Mouse (Mus musculus): ENCODE data around the gene Slc38a9. TPM values are rescaled to one million over a fixed set of nuclear protein-coding genes. Genes with fewer than 3 reads are reported as not detected.
A peak's percentile ranks its signal among the peaks of the same experiment; 100 is the strongest.

Gene Slc38a9
- total and polyA plus RNA-seq, 3 experiments: 10.8 to 14.1 TPM; not detected in 1

DNA sequence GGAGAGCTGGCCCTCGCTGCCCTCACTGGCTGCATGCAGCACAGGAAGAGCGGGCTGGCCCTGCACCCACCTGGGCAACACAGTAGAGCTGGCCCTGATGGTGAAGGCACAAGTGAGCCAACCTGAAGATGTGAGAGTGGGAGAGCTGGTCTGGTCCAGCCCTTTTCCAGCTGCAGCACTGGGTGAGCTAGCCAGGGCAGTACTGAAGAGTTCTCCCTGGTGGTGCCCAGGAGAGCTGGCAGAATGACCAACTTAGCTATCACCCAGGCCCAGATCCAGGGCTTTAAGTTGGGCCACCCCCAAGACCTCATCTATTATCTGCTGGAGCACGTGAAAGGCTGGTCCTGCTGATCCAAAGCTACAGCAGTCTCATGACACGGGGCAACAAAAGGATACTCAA is 21.4 kb upstream of the Slc38a9 start:
- no peak overlapping the region for H3K27ac ChIP-seq (ENCODE audit: control insufficient read depth, low read depth, low read length)
- no peak overlapping the region for H3K9ac ChIP-seq (ENCODE audit: control insufficient read depth, low read depth, low read length, poor library complexity, severe bottlenecking)
- H3K36me3 ChIP-seq (ENCODE audit: control insufficient read depth in 1 of 2, insufficient read depth in 2 of 2, low read length in 2 of 2): peaks cover 0 to 33% of the 10 kb centered on the region in 2 experiments; a peak in 2 of 4 replicates
- H3K9me3 ChIP-seq (replicated peaks; ENCODE audit: insufficient read depth, low read length): no peaks in the 10 kb centered on the region
- H3K27me3 ChIP-seq (ENCODE audit: control insufficient read depth in 1 of 2, insufficient read depth in 2 of 2, low read length in 2 of 2): no peaks in the 10 kb centered on the region
- no peak for DNase-seq (ENCODE audit: low read depth, low spot score)
- peaks cover 27 to 44% of the 10 kb centered on the region in 2 experiments for H3K4me1 ChIP-seq (ENCODE audit: control insufficient read depth in 1 of 2, insufficient read depth in 2 of 2, low read length in 2 of 2)
- no peak overlapping the region for H3K4me3 ChIP-seq (ENCODE audit: control insufficient read depth in 1 of 2, insufficient read depth in 1 of 2, low read depth in 2 of 2, low read length in 2 of 2)
- TF ChIP-seq NELFE (IDR thresholded peaks at IDR 0.05; ENCODE audit: low read depth, low read length): no peak
- TF ChIP-seq MXI1 (IDR thresholded peaks at IDR 0.05; ENCODE audit: low read depth, low read length): no peak
- peak; percentile 18; the same call in 1 of the 2 replicates for TF ChIP-seq BHLHE40 (IDR thresholded peaks at IDR 0.05; ENCODE audit: borderline replicate concordance, low read depth, low read length)
- H3K79me2 ChIP-seq (ENCODE audit: control insufficient read depth, insufficient read depth, low read length, poor library complexity): no peaks in the 10 kb centered on the region

DNA sequence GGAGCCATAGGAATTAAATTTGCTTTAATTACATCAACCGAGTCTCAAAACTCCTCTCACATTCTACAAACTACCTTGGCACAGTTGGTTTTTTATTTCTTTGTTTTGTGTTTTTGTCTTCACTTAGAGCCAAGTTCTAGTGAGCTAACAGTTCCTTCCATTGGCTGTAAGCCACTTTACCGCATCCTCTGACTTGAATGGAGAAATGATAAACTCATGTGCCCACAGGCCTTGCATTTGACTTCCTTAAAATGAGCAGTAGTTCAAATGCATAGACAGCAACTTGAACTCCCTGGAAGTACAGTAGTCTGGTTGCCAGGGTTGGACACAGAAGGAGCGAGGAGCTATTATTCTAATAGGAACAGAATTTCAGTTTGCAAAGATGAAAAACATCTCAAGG is 17.7 kb upstream of the Slc38a9 start:
- Histone ChIP-seq H3K36me3 (ENCODE audit: control insufficient read depth in 1 of 2, insufficient read depth in 2 of 2, low read length in 2 of 2) (peaks cover 0 to 46% of the 10 kb centered on the region in 2 experiments; a peak in 2 of 4 replicates), H3K79me2 (ENCODE audit: control insufficient read depth, insufficient read depth, low read length, poor library complexity) (no peaks in the 10 kb centered on the region), H3K4me1 (ENCODE audit: control insufficient read depth in 1 of 2, insufficient read depth in 2 of 2, low read length in 2 of 2) (peaks cover 24 to 53% of the 10 kb centered on the region in 2 experiments), H3K27me3 (ENCODE audit: control insufficient read depth in 1 of 2, insufficient read depth in 2 of 2, low read length in 2 of 2) (no peaks in the 10 kb centered on the region), H3K4me3 (ENCODE audit: control insufficient read depth in 1 of 2, insufficient read depth in 1 of 2, low read depth in 2 of 2, low read length in 2 of 2) (peak overlapping the region in 1 of 2 experiments; percentile 9; a peak in 2 of 4 replicates), H3K9me3 (replicated peaks; ENCODE audit: insufficient read depth, low read length) (no peaks in the 10 kb centered on the region), H3K27ac (ENCODE audit: control insufficient read depth, low read depth, low read length) (peak overlapping the region; percentile 79), H3K9ac (ENCODE audit: control insufficient read depth, low read depth, low read length, poor library complexity, severe bottlenecking) (peak overlapping the region; percentile 33; the same call in 1 of the 2 replicates)
- TF ChIP-seq UBTF (IDR thresholded peaks at IDR 0.05; ENCODE audit: borderline replicate concordance, insufficient read depth, low read depth, low read length) (no peak), NELFE (IDR thresholded peaks at IDR 0.05; ENCODE audit: low read depth, low read length) (peak; percentile 49; the same call in 1 of the 2 replicates), TCF12 (IDR thresholded peaks at IDR 0.05; ENCODE audit: low read depth, low read length) (peak; percentile 60), BHLHE40 (IDR thresholded peaks at IDR 0.05; ENCODE audit: borderline replicate concordance, low read depth, low read length) (peak; percentile 62; the same call in 1 of the 2 replicates), MYC (IDR thresholded peaks at IDR 0.05; ENCODE audit: low read depth, low read length) (peak; percentile 64; the same call in 1 of the 2 replicates), MAX (IDR thresholded peaks at IDR 0.05; ENCODE audit: low read length) (peak; percentile 72), RAD21 (IDR thresholded peaks at IDR 0.05; ENCODE audit: low read depth, low read length) (no peak), CHD1 (IDR thresholded peaks at IDR 0.05; ENCODE audit: low read depth, low read length) (no peak; the same call in 1 of the 2 replicates), HCFC1 (IDR thresholded peaks at IDR 0.05; ENCODE audit: low read depth, low read length) (0 out of 2 replicates have a peak, but pooled peaks have one; percentile 30), ZC3H11A (IDR thresholded peaks at IDR 0.05; ENCODE audit: low read depth, low read length) (0 out of 2 replicates have a peak, but pooled peaks have one; percentile 5), USF1 (IDR thresholded peaks at IDR 0.05; ENCODE audit: low read depth, low read length) (peak; percentile 43; the same call in 1 of the 2 replicates), MYB (IDR thresholded peaks at IDR 0.05; ENCODE audit: low read depth, low read length) (no peak), RCOR1 (IDR thresholded peaks at IDR 0.05; ENCODE audit: low read depth, low read length) (peak; percentile 70; the same call in 1 of the 2 replicates), POLR2AphosphoS2 (IDR thresholded peaks at IDR 0.05; ENCODE audit: low read length) (no peak), KAT2A (conservative IDR thresholded peaks at IDR 0.05; ENCODE audit: low read depth, low read length) (0 out of 2 replicates have a peak, but pooled peaks have one; percentile 39), TAL1 (IDR thresholded peaks at IDR 0.05; ENCODE audit: low read length) (no peak), MXI1 (IDR thresholded peaks at IDR 0.05; ENCODE audit: low read depth, low read length) (no peak; the same call in 1 of the 2 replicates), ELF1 (IDR thresholded peaks at IDR 0.05; ENCODE audit: low read depth, low read length) (peak; percentile 67; the same call in 1 of the 2 replicates), SIN3A (IDR thresholded peaks at IDR 0.05; ENCODE audit: low read length) (peak; percentile 75), TBP (IDR thresholded peaks at IDR 0.05; ENCODE audit: low read depth, low read length) (peak; percentile 59; the same call in 1 of the 2 replicates), ETS1 (IDR thresholded peaks at IDR 0.05; ENCODE audit: low read depth, low read length) (peak; percentile 88), GATA1 (IDR thresholded peaks at IDR 0.05; ENCODE audit: low read depth, low read length) (peak; percentile 59; the same call in 1 of the 2 replicates), ZNF384 (IDR thresholded peaks at IDR 0.05; ENCODE audit: low read depth, low read length) (0 out of 2 replicates have a peak, but pooled peaks have one; percentile 12), EP300 (IDR thresholded peaks at IDR 0.05; ENCODE audit: low read depth in 1 of 2, low read length in 2 of 2) (peak; percentile 76 to 82), ZMIZ1 (IDR thresholded peaks at IDR 0.05; ENCODE audit: low read depth, low read length) (no peak), ZKSCAN1 (IDR thresholded peaks at IDR 0.05; ENCODE audit: low read depth, low read length) (peak; percentile 45; the same call in 1 of the 2 replicates), MAZ (IDR thresholded peaks at IDR 0.05; ENCODE audit: low read depth, low read length) (no peak)
- DNase-seq (ENCODE audit: low read depth, low spot score): peak; percentile 93

Data from MEL (cell line).